Mouse (Mus musculus): ENCODE data around the gene Il6st.
"Not testable (repeated sequence)": the region's sequence is repeated elsewhere in the genome, so short reads cannot be mapped to it uniquely, and the experiment has no call there.

Gene Il6st

GRCm38 (mm10) chr13:112463868-112464625 is at the start of gene Il6st:
TSS of gene Il6st (plus strand) at chr13:112464070.
- DNase-seq (ENCODE audit: low spot score) = peak; percentile 83

GRCm38 (mm10) chr13:112415896-112416295 is 48.0 kb upstream of the Il6st start:
- no peak for DNase-seq (ENCODE audit: low spot score)

GRCm38 (mm10) chr13:112416410-112417162 is 47.3 kb upstream of the Il6st start:
- DNase-seq (ENCODE audit: low spot score) = no peak

GRCm38 (mm10) chr13:112417163-112417523 is 46.7 kb upstream of the Il6st start:
- DNase-seq (ENCODE audit: low spot score) = no peak

- peak; percentile 33 for DNase-seq (ENCODE audit: low spot score)
Observed at GRCm38 (mm10) chr13:112417861-112418423, 45.9 kb upstream of the Il6st start.

GRCm38 (mm10) chr13:112418595-112418994 is 45.3 kb upstream of the Il6st start:
- no peak for DNase-seq (ENCODE audit: low spot score)

- DNase-seq (ENCODE audit: low spot score) = no peak
Observed at GRCm38 (mm10) chr13:112424212-112424611, 39.7 kb upstream of the Il6st start.

- DNase-seq (ENCODE audit: low spot score) = no peak
Observed at GRCm38 (mm10) chr13:112424635-112425034, 39.2 kb upstream of the Il6st start.

- DNase-seq (ENCODE audit: low spot score) = no peak
Observed at GRCm38 (mm10) chr13:112425181-112425654, 38.7 kb upstream of the Il6st start.

- no peak for DNase-seq (ENCODE audit: low spot score)
Observed at GRCm38 (mm10) chr13:112426265-112427135, 37.4 kb upstream of the Il6st start.

- not testable (repeated sequence) for DNase-seq (ENCODE audit: low spot score)
Observed at GRCm38 (mm10) chr13:112427136-112427470, 36.8 kb upstream of the Il6st start.

- no peak for DNase-seq (ENCODE audit: low spot score)
Observed at GRCm38 (mm10) chr13:112427521-112427920, 36.3 kb upstream of the Il6st start.

- no peak for DNase-seq (ENCODE audit: low spot score)
Observed at GRCm38 (mm10) chr13:112433271-112433670, 30.6 kb upstream of the Il6st start.

GRCm38 (mm10) chr13:112435241-112436075 is 28.4 kb upstream of the Il6st start:
- DNase-seq (ENCODE audit: low spot score) = no peak

GRCm38 (mm10) chr13:112436288-112436687 is 27.6 kb upstream of the Il6st start:
- no peak for DNase-seq (ENCODE audit: low spot score)

GRCm38 (mm10) chr13:112438001-112438868 is 25.6 kb upstream of the Il6st start:
- DNase-seq (ENCODE audit: low spot score) = no peak

- DNase-seq (ENCODE audit: low spot score) = no peak
Observed at GRCm38 (mm10) chr13:112439105-112439818, 24.6 kb upstream of the Il6st start.

- no peak for DNase-seq (ENCODE audit: low spot score)
Observed at GRCm38 (mm10) chr13:112439917-112440361, 23.9 kb upstream of the Il6st start.

- DNase-seq (ENCODE audit: low spot score) = no peak
Observed at GRCm38 (mm10) chr13:112440668-112441067, 23.2 kb upstream of the Il6st start.

Data from c-Kit-positive CD71-positive TER-119-positive erythroid progenitor cells, embryonic 14.5 days (primary cell).